Mouse (Mus musculus): ENCODE results near the gene 2610301B20Rik.

DNA sequence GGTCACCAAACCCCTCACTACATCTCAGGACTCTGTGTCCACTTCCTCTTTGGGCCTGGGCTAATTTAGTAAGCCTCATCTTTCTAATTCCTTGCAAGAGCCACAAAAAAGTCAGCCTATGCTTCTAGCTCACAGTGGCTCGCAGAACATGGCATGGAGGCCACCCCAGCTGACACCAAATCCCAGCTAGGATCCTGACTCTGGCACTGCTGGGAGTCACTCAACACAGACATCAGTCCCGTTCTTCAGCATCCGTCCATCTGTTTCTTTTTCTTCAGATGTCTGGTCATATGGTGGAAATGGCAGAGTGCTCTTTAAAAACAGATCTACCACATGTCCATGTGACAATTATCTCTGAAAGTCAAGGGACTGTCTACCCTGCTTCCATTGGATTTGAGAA, 45.2 kb downstream of the 2610301B20Rik start:
- no peak for TF ChIP-seq CTCF (conservative IDR thresholded peaks at IDR 0.05; ENCODE audit: insufficient read depth, insufficient read length, low read depth, low read length)
- no peak for TF ChIP-seq POLR2A (IDR thresholded peaks at IDR 0.05; ENCODE audit: low read depth, low read length)
